Mouse (Mus musculus) adrenal gland, adult 18-20 months (tissue): ENCODE data around the gene Plod1. TPM values are rescaled to one million over a fixed set of nuclear protein-coding genes. Genes with fewer than 3 reads are reported as not detected.
"Not testable (repeated sequence)": the region's sequence is repeated elsewhere in the genome, so short reads cannot be mapped to it uniquely, and the experiment has no call there.

Experiments
- DNase-seq, 2 experiments: peaks; one replicate each; pipeline ENCODE4 v3.0.0; 2021 to 2022; ENCODE audit warnings: low spot score in 2 of 2
- total RNA-seq, 2 experiments: library from RNA; stranded (reverse); gene quantifications; 1 replicate in 1 of 2; 2 replicates in 1 of 2; pipeline ENCODE4 v1.2.3; 2021

Plod1 gene
- total RNA-seq, 2 experiments from 2014 or later: 38.1 to 54.7 TPM

DNA sequence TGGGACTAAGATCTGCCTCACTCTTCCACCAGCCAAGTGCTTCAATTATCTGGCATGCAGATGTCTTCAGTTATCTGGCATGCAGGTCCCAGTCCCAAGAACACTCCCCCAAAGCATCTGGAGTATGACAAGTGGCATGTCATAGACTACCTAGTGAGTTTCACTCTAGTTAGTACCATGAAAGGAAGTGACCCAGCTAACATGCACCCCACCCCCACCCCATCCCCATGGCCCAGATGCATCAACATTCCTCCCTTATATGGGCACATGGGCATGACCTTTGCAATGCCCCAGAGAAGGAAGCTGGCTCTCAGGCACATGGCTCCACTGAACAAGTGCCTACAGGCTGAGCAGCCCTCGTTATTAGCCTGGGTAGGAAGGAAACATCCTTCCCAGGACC lies 40.2 kb downstream of the Plod1 start:
- DNase-seq: no peak

GRCm38 (mm10) chr4:147895815-147896330 lies 40.7 kb downstream of the Plod1 start:
- no peak for DNase-seq

DNA sequence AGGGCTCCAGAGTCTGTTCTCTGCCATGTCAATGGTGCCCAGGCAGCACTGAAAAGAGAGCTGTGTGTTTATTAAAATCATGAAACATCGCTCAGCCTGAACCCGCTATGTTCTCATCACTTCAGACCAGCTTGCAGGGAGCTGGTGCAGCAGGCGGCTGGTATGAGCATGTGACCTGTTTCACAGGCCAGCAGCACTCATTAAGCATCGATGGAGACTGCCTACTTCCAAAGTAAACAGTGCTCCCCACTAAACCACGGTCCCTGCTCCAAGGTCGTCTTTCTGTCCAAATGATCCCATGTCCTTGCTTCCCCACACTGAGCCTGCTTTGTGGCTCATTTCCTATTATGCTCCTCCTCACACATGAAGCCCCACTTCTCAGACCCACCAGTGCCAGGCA lies 46.2 kb downstream of the Plod1 start:
- DNase-seq: no peak

DNA sequence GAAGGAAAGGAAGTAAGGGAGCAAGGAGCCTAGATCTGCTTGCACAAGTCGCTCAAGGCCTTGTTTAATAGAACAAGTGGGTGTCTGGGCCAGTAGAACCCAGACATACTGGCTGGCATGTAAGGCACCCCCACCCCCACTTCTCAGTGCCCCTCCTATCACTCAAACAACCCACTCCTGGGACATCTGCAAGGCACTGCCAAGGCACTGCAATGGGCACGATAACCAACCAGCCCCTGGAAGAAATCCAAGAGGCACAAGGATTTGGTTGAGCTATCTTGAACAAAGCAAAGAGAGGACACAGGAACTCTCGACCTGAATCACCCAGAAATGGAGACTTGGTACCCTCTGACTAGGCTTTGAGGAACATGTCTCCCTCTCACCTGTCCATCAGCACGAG lies 48.3 kb downstream of the Plod1 start:
- no peak for DNase-seq

DNA sequence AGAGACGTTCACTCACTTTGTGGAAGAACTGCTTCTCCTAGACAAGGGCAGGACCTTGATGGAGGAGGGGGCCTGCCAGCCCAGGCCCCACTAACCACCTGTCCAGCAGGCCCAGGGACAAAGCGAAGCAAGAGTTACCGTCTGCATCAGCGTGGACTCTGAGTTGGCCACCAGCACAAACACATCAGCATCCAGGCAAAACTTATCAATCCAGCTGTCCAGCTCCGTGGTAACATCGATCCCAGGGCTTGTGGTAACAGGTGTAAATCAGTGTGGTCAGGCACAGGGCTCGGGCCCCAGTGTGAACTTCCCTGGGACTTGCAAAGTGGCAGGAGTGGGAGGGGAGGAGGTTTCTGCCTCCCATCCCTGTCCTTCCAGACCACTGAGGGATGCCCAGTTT lies 49.3 kb downstream of the Plod1 start:
- DNase-seq: no peak

GRCm38 (mm10) chr4:147886158-147886557 lies 50.4 kb downstream of the Plod1 start:
- DNase-seq: no peak

DNA sequence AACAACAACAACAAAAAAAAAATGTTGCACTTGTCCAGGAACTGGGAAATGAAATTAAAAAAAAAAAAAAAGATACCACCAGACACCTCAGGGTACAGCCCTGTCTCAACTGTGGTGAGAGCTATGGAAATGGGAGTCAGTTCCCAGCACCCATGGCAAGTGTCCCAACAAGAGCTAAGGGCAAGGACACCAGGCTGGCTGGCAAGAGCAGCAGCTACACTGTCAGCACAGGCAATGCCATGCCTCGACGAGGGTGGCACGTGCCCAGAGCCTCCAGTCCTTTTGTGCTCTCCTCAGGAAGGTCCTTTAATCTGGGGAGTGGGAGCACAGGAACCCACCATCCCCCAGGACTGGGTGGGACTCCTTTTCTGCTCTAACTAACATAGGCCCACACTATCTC lies 52.4 kb downstream of the Plod1 start:
- DNase-seq: no peak

DNA sequence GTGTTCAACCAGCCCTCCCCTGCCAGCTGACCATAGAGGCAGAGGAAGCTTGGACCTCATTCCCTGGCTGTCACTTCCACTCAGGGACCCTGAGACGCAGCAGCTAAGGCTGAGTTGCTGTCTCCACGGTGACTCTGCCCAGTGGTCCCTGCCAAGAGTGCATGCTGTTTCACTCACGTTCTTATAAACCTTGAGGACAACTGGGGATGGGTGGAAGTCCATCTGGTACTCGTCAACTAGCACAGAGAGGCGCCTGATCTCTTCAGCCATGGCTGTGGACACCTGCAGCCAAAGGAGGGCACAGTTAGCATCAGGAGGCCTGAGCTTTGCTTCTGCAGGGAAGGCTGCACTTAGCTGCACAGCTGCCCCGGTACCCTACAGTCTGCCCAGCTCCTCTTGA lies 53.5 kb downstream of the Plod1 start:
- DNase-seq: no peak

DNA sequence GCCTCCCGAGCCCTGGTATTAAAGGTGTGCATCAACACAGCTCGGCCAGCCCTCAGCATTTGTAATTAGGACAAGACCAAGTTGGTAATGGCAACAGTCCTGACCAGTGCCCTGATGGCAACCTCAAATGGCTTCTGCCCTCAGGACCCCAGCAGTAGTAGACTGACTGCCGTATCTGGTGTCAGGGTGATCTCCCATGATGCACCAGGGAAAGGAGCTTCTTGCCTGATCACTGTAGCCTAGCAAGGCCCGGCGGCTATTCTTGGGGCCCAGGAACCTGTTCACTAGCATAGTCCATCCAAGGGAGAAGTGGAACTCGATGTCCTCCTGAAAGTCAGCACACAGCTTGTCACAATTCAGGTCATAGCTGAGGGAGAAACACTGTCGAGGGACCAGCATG lies 54.8 kb downstream of the Plod1 start:
- no peak for DNase-seq

GRCm38 (mm10) chr4:147879865-147880264 lies 56.7 kb downstream of the Plod1 start:
- DNase-seq: no peak

- no peak for DNase-seq
These were observed 57.1 kb downstream of the Plod1 start for GRCm38 (mm10) chr4:147879456-147879855.

DNA sequence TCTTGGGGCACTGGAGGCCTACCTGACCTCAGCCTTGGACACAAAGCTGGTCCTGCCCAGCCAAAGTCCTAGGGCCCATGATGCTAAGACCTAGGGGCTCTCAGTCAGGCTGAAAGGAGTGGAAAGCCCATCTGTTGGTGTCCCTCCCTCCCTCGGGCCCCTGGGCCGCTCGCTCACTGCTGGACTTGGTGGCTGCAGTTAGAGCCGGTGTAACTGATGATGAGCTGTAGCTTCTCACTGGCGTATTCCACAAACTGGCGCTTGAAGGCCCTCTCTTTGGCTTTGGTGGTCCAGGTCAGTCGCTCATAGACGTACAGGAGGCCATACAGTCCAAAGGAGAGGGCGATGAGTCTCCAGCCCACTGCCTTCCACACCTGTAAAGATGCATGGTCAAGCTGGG lies 58.0 kb downstream of the Plod1 start:
- no peak for DNase-seq

DNA sequence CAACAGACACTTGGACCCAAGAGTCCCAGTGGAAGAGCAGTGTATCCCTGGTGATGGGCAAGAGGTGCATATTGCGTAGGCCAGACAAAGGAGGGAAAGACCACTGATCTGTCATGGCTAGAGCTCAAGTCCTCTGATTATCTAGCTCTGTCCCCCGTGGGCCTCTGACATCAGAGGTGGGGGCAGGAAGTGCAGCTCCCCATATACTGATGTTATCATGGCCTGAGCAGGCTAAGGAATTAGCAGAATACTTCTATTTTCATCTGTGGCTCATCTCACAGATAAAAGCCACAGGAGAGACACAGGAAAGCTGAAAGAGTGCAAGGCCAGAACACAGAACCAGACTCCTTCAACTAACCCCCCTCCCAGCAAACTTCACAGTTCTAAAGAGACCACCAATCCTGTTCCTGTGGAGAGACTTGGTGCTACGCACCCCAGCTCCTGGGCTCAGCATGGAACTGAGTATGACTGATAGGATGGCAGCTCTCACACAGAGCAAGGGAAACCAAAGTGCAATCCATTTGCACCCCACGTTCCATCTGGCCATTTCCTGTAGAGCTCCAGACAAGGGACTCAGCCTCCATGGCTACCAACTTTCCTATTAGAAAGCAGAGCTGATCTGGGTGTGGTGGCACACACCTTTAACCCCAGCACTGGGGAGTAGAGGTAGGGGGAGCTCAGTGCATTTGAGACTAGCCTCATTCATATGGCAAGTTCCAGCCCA lies 60.6 kb downstream of the Plod1 start:
- no peak for DNase-seq

DNA sequence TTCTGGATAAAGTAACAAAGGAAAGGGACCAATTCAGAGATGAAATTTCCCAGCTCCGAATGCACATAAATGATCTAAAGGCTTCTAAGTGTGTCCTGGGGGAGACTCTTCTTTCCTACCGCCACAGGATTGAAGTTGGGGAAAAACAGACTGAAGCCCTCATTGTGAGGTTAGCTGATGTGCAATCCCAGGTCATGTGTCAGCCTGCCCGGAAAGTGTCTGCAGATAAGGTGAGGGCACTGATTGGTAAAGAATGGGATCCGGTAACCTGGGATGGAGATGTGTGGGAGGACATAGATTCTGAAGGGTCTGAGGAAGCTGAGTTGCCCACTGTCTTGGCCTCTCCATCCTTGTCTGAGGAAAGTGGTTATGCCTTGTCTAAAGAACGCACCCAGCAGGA lies 67.3 kb downstream of the Plod1 start:
- no peak for DNase-seq

- peak; percentile 80 to 81 for DNase-seq
These were observed 68.0 kb downstream of the Plod1 start, which contains the start of the genes Miip and Fv1 for GRCm38 (mm10) chr4:147868450-147869031. Miip (minus strand) TSS chr4:147868816. Fv1 (plus strand) TSS chr4:147868979.

- DNase-seq: no peak
These were observed 68.8 kb downstream of the Plod1 start for GRCm38 (mm10) chr4:147867563-147868449.

- DNase-seq: not testable (repeated sequence)
These were observed 69.8 kb downstream of the Plod1 start for GRCm38 (mm10) chr4:147866793-147867192.

GRCm38 (mm10) chr4:147866056-147866455 lies 70.5 kb downstream of the Plod1 start:
- no peak for DNase-seq

DNA sequence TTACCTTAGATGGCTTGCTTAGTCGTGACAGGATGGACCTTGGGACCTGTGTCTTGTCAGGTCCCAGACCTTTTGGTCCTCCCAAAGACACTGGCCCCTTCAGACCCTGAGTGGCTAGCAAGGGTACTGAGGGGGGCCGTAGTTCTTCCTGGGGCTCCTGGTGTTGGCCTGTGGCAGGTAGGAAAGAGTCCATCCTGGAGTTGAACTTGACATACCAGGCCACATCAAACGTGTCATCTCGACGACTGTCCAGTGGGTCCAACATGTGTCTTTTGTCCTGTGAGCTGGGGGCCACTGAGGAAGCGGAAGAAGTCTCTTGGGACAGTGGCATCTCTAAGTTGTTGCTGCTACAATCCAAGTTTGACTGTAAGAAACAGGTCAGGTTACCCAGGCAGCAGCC lies 70.9 kb downstream of the Plod1 start:
- peak in 1 of 2 experiments; percentile 15 for DNase-seq

- DNase-seq: no peak
These were observed 74.5 kb downstream of the Plod1 start for GRCm38 (mm10) chr4:147862051-147862450.
